Mouse (Mus musculus) embryonic facial prominence, embryonic 14.5 days (tissue): ENCODE results near the gene Itsn1. TPM values are rescaled to one million over a fixed set of nuclear protein-coding genes. Genes with fewer than 3 reads are reported as not detected.

Experiments used
- ATAC-seq: fragments of 200-750 bp; cut with Nextera tagmentation; 2 replicates; pipeline ENCODE4 v1.8.0; 2017; ENCODE audit warnings: low read depth, moderate number of reproducible peaks, moderate TSS enrichment
- DNase-seq: peaks from one replicate; pipeline ENCODE4 v3.0.0-alpha.2; 2015; ENCODE audit warnings: low spot score
- H3K27ac ChIP-seq: fragments of 300-500 bp; sonication (generic); replicated peaks from 2 replicates; pipeline ENCODE4 v1.5.1; 2014; ENCODE audit warnings: low read depth, mild to moderate bottlenecking, low read length, moderate library complexity
- H3K27me3 ChIP-seq: fragments of 300-500 bp; sonication (generic); replicated peaks from 2 replicates; pipeline ENCODE4 v1.6.1; 2014; ENCODE audit warnings: low read length; ENCODE audit not compliant: control insufficient read depth, insufficient read depth
- H3K36me3 ChIP-seq: fragments of 300-500 bp; sonication (generic); 2 replicates; pipeline ENCODE4 v1.6.1; 2014; ENCODE audit warnings: low read length, mixed read lengths; ENCODE audit not compliant: control insufficient read depth, insufficient read depth
- H3K4me1 ChIP-seq: fragments of 300-500 bp; sonication (generic); 2 replicates; pipeline ENCODE4 v1.6.1; 2014; ENCODE audit warnings: antibody characterized with exemption, low read length; ENCODE audit not compliant: control insufficient read depth, insufficient read depth
- H3K4me2 ChIP-seq: fragments of 300-500 bp; sonication (generic); 2 replicates; pipeline ENCODE4 v1.6.1; 2014; ENCODE audit warnings: low read depth, mild to moderate bottlenecking, low read length, moderate library complexity, mixed read lengths
- H3K4me3 ChIP-seq: fragments of 300-500 bp; sonication (generic); 2 replicates; pipeline ENCODE4 v1.5.1; 2014; ENCODE audit warnings: low read depth, mild to moderate bottlenecking, low read length
- H3K9ac ChIP-seq: fragments of 300-500 bp; sonication (generic); 2 replicates; pipeline ENCODE4 v1.6.1; 2014; ENCODE audit warnings: low read depth, mild to moderate bottlenecking, low read length, moderate library complexity, mixed read lengths
- H3K9me3 ChIP-seq: fragments of 300-500 bp; sonication (generic); 2 replicates; pipeline ENCODE4 v1.6.1; 2016; ENCODE audit warnings: low read length; ENCODE audit not compliant: control insufficient read depth
- WGBS: fragments of 180-500 bp; shearing (Covaris S2); extraction: QIAGEN DNeasy Blood & Tissue Kit; methylation state at CpG from one replicate; pipeline ENCODE4 v1.1.7; 2014; 5-methylcytosine and 5-hydroxymethylcytosine counted together
- polyA plus RNA-seq: library from polyadenylated mRNA; unstranded; fragments of >200 nt; fragmentation: Nextera tagmentation; extraction: Ambion mirVana; gene quantifications from 2 replicates; pipeline ENCODE4 v1.2.1, GENCODE M21; 2014

The Itsn1 gene
- polyA plus RNA-seq, 1 experiment from 2014 or later, result 30.1 TPM

GRCm38 (mm10) chr16:91841026-91841630, 112.0 kb downstream of the Itsn1 start:
- DNase-seq (peak; percentile 73), ATAC-seq (peak; percentile 56)
- H3K4me2 ChIP-seq, result no peak overlapping the region
- peak overlapping the region; percentile 46 for H3K27ac ChIP-seq
- H3K4me3 ChIP-seq, result no peak overlapping the region
- peaks cover 53% of the 10 kb centered on the region for H3K36me3 ChIP-seq
- no peaks in the 10 kb centered on the region for H3K9me3 ChIP-seq
- peaks cover 13% of the 10 kb centered on the region for H3K4me1 ChIP-seq
- WGBS, result 66% methylated on average over 14 of the region's 14 CpGs
- H3K9ac ChIP-seq, result no peak overlapping the region
- H3K27me3 ChIP-seq, result no peaks in the 10 kb centered on the region

DNA sequence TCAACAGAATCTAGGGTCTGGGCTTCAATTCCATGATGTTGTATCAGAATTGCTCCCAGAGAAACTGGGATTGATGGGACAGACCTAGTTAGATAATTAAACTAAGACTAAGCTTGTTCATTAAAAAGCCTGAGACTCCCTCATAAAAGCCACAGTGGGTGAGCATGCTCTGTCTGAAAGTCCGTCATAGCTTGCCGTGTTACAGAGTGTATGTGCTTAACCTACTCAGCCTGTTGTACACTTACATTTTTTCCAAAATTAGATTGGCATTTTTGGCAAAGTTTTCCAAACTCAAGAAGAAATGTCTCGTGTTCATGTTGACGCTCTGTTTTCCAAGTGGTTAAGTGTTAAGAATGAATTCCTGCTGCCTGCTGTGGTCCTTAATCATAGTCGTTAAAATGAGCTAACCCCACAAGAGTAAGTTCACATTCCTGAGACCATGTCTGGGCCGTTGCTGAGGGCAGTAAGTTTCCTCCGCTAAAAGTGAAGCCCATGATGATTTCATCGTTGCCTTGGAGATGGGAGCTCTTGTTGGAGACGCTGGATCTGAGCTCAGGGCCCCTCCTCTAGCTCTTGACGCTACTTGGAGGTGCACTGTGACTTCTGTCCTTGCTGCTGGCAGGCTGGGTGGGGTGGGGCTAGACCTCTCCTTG, 117.1 kb downstream of the Itsn1 start:
- DNase-seq (peak; percentile 55), ATAC-seq (peak; percentile 45)
- Histone ChIP-seq H3K9ac (no peak overlapping the region), H3K27ac (peak overlapping the region; percentile 58; the same call in 1 of the 2 replicates), H3K4me3 (no peak overlapping the region), H3K4me1 (peaks cover 10% of the 10 kb centered on the region), H3K36me3 (peaks cover 68% of the 10 kb centered on the region), H3K9me3 (no peaks in the 10 kb centered on the region), H3K27me3 (no peaks in the 10 kb centered on the region), H3K4me2 (no peak overlapping the region)
- WGBS, result 46% methylated on average over 10 of the region's 10 CpGs

- no peaks in the 10 kb centered on the region for H3K27me3 ChIP-seq
- H3K36me3 ChIP-seq, result peaks cover 68% of the 10 kb centered on the region
- DNase-seq (no peak), ATAC-seq (no peak)
- no peak overlapping the region for H3K4me3 ChIP-seq
- WGBS, result 89% methylated on average over 13 of the region's 13 CpGs
- no peak overlapping the region for H3K4me2 ChIP-seq
- no peak overlapping the region for H3K27ac ChIP-seq
- no peak overlapping the region for H3K9ac ChIP-seq
- H3K9me3 ChIP-seq, result no peaks in the 10 kb centered on the region
- H3K4me1 ChIP-seq, result peaks cover 7% of the 10 kb centered on the region; the same call in 1 of the 2 replicates
These were observed 118.6 kb downstream of the Itsn1 start for GRCm38 (mm10) chr16:91847525-91848225.

- 90% methylated on average over 9 of the region's 9 CpGs for WGBS
- H3K27ac ChIP-seq, result no peak overlapping the region
- no peak overlapping the region for H3K9ac ChIP-seq
- peaks cover 70% of the 10 kb centered on the region for H3K36me3 ChIP-seq
- no peaks in the 10 kb centered on the region for H3K27me3 ChIP-seq
- H3K4me3 ChIP-seq, result no peak overlapping the region
- no peak overlapping the region for H3K4me2 ChIP-seq
- no peaks in the 10 kb centered on the region for H3K9me3 ChIP-seq
- peaks cover 7% of the 10 kb centered on the region; the same call in 1 of the 2 replicates for H3K4me1 ChIP-seq
- ATAC-seq (no peak), DNase-seq (no peak)
These were observed 119.4 kb downstream of the Itsn1 start for GRCm38 (mm10) chr16:91848505-91848904.

- ATAC-seq (no peak), DNase-seq (no peak)
- H3K9me3 ChIP-seq, result no peaks in the 10 kb centered on the region
- no peak overlapping the region for H3K4me3 ChIP-seq
- peaks cover 70% of the 10 kb centered on the region for H3K36me3 ChIP-seq
- no peak overlapping the region for H3K27ac ChIP-seq
- H3K4me2 ChIP-seq, result no peak overlapping the region
- H3K4me1 ChIP-seq, result peaks cover 7% of the 10 kb centered on the region; the same call in 1 of the 2 replicates
- H3K9ac ChIP-seq, result no peak overlapping the region
- H3K27me3 ChIP-seq, result no peaks in the 10 kb centered on the region
- 84% methylated on average over 7 of the region's 7 CpGs for WGBS
These were observed 120.0 kb downstream of the Itsn1 start for GRCm38 (mm10) chr16:91848906-91849603.

DNA sequence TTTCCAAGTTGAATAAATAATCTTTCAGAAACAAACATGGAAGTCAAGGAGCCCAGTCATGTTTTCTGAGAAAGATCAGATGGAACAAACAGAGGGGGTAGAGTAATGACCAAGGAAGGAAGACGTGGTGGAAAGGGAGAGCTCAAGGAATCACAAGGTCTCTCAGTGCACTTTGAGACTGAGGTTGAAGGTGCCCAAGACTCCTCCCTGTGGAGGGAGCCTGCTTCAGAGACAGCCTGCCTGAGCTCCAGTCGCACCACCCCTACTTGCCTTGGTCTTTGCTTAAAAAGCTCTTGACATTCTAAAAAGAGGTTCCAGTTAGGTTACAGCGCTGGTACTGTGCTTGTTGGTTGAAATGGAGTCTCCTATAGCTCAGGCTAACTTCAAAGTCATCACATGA, 121.1 kb downstream of the Itsn1 start:
- peaks cover 72% of the 10 kb centered on the region for H3K36me3 ChIP-seq
- no peak overlapping the region for H3K4me3 ChIP-seq
- no peaks in the 10 kb centered on the region for H3K9me3 ChIP-seq
- H3K4me2 ChIP-seq, result no peak overlapping the region
- no peaks in the 10 kb centered on the region for H3K27me3 ChIP-seq
- H3K9ac ChIP-seq, result no peak overlapping the region
- DNase-seq, result no peak
- 87% methylated on average over 3 of the region's 3 CpGs for WGBS
- no peak for ATAC-seq
- no peak overlapping the region for H3K27ac ChIP-seq
- H3K4me1 ChIP-seq, result peaks cover 7% of the 10 kb centered on the region; the same call in 1 of the 2 replicates

- no peak for DNase-seq
- H3K36me3 ChIP-seq, result peaks cover 79% of the 10 kb centered on the region
- no peak overlapping the region for H3K27ac ChIP-seq
- H3K4me2 ChIP-seq, result no peak overlapping the region
- no peak for ATAC-seq
- H3K27me3 ChIP-seq, result no peaks in the 10 kb centered on the region
- no peak overlapping the region for H3K4me3 ChIP-seq
- no peak overlapping the region for H3K9ac ChIP-seq
- H3K9me3 ChIP-seq, result no peaks in the 10 kb centered on the region
- 86% methylated on average over 19 of the region's 19 CpGs for WGBS
- peaks cover 2% of the 10 kb centered on the region; the same call in 1 of the 2 replicates for H3K4me1 ChIP-seq
These were observed 122.6 kb downstream of the Itsn1 start for GRCm38 (mm10) chr16:91851456-91852231.

DNA sequence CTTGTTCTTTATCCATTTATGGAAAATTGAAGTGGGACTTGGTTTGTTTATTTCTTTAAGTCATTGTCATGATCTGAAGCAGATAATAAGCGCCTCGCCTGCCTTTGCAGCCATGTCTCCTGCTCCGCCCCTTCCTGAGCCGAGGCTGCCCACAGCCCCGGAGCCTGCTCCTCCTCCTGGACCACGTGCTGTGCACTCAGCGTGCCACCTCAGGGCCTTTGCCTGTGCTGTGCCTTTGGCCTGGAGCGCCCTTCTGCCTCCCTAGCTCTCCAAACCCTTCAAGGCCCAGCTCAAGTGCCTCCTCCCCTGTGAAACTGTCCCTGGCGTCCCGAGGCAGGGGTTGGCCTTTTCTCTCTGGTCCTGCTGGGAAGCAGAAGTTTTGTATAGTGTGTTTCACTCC, 123.7 kb downstream of the Itsn1 start:
- no peaks in the 10 kb centered on the region for H3K4me1 ChIP-seq
- 89% methylated on average over 10 of the region's 10 CpGs for WGBS
- no peaks in the 10 kb centered on the region for H3K9me3 ChIP-seq
- no peak overlapping the region for H3K27ac ChIP-seq
- no peak overlapping the region for H3K9ac ChIP-seq
- H3K36me3 ChIP-seq, result peaks cover 80% of the 10 kb centered on the region
- DNase-seq (no peak), ATAC-seq (no peak)
- no peak overlapping the region for H3K4me3 ChIP-seq
- H3K27me3 ChIP-seq, result no peaks in the 10 kb centered on the region
- H3K4me2 ChIP-seq, result no peak overlapping the region
